Mouse (Mus musculus): ENCODE data around the gene Col23a1.
"Not testable (repeated sequence)": the region's sequence is repeated elsewhere in the genome, so short reads cannot be mapped to it uniquely, and the experiment has no call there.

Gene Col23a1

DNA sequence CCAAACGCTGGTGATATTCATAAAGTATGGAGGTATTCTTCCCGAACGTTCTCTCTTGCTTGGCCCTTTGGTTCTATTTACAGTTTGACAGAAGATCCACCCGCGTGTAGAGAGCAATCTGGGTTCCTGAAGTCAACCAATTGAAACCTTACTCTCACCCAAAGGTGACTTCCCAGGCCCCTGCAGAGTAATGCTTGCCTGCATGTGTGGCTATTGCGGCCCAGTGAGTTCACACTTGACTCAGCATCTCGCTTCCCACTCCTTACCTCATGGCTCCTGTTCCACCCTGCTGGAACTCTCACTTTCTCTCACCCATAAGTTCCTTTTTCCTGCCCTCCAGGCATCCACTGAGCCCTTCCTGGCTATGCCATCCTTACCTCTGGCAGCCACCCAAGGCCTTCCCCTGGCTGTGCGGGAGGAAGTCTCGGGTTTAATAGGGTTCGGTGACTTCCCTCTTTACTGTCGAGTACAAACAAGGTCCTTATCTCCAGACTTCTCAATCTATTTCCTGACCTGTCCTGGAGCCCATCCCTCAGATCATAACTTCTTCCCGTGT, 38.7 kb downstream of the Col23a1 start:
- peak; percentile 25 for DNase-seq (ENCODE audit: low read depth, low spot score)

- no peak for DNase-seq (ENCODE audit: low read depth, low spot score)
Observed at GRCm38 (mm10) chr11:51329837-51330714, 40.4 kb downstream of the Col23a1 start.

DNA sequence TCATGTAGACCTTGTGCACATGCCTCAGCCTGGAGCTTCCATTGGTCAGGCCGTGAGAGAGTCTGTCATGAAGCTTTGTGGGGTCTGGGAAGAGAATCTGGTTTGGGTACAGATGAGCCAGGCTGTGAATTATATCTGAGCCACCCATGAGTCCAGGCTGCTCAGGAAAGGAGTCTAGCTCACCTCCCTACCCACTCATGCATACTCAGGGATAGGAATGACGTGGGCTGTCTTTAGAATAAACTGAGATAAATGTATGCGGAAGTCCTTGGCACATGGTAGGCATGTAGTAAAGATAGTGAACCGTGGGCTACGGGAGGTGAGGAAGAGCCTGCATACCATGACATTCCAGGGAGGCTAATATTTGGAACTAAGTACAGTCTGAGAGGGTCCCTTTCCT, 44.3 kb downstream of the Col23a1 start:
- DNase-seq (ENCODE audit: low read depth, low spot score): peak; percentile 35

- peak; percentile 64 for DNase-seq (ENCODE audit: low read depth, low spot score)
Observed at GRCm38 (mm10) chr11:51337585-51337984, 47.9 kb downstream of the Col23a1 start.

DNA sequence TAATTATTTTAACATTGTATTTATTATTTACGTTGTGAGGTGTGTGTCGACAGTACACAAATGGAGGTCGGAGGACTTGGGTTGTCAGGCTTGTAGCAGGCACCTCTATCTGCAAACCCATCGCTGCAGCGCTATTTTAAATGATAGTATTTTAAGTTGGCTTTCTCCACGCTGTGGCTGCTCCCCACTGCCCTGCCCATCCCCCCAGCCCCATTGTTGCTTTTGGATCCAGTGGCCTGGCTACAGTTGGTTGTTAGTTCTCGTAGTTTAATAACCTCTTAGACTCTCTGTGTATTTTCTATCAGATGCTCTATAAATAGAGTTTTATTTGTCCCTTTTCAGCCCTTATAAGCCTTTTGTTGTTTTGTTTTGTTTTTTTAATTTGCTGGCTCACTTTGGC, 48.7 kb downstream of the Col23a1 start:
- DNase-seq (ENCODE audit: low read depth, low spot score): no peak

- DNase-seq (ENCODE audit: low read depth, low spot score): no peak
Observed at GRCm38 (mm10) chr11:51341091-51341490, 51.4 kb downstream of the Col23a1 start.

DNA sequence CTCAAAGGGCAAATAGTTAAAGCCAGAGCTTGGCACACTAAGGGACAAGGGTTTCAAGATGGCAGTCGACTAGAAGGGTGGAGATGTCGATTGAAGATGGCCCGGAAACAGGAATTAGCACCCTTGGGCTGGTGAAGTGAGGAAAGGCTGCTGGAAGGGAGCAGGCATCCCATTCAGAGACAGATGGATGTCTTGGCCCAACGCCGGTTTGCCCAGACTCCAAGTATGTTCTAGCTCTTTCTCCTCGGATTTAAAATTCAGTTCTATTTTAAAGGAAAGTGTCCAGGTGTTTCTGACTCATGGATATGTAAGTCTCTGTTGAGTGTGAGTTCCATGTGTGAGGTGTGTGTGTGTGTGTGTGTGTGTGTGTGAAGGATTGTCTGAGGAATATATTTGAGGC, 53.1 kb downstream of the Col23a1 start:
- DNase-seq (ENCODE audit: low read depth, low spot score): peak; percentile 88

GRCm38 (mm10) chr11:51343312-51343711, 53.6 kb downstream of the Col23a1 start:
- no peak for DNase-seq (ENCODE audit: low read depth, low spot score)

GRCm38 (mm10) chr11:51343728-51344289, 54.1 kb downstream of the Col23a1 start:
- no peak for DNase-seq (ENCODE audit: low read depth, low spot score)

- DNase-seq (ENCODE audit: low read depth, low spot score): peak; percentile 53
Observed at GRCm38 (mm10) chr11:51345481-51346465, 56.1 kb downstream of the Col23a1 start.

DNA sequence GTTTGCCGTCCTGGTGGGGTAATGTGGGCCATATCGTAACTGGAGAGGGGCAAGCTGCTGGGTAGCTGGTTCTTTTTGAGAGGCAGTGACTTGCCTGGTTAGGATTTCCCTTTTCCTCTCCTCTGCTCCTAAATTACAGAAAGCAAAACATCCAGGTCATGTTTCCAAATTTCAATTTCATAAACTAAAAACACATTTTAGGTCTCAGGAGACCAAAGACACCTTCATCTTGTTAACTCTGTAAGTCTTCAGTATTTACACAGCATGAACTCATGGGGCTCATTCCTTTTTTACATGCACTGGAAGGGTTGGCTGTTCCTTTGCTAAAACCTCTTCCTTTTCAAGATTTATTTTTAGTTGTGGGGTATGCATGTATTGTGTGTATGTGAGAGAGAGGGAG, 58.0 kb downstream of the Col23a1 start:
- DNase-seq (ENCODE audit: low read depth, low spot score): no peak

DNA sequence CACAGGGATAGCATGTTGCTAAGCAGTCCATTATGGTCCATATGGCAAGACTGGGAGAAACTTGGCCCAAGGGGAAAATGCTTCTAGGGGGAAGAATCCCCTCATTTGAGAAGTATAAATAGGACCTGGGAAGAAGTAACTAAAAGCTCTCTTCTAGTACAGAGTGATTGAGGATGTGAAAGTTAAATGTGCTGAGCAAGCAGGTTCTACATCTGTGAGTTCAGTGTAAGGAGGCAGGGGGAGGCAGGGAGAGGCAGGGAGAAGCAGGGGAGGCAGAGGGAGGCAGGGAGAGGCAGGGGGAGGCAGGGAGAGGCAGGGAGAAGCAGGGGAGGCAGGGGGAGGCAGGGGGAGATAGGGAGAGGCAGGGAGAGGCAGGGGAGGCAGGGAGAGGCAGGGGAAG, 59.9 kb downstream of the Col23a1 start:
- no peak for DNase-seq (ENCODE audit: low read depth, low spot score)

DNA sequence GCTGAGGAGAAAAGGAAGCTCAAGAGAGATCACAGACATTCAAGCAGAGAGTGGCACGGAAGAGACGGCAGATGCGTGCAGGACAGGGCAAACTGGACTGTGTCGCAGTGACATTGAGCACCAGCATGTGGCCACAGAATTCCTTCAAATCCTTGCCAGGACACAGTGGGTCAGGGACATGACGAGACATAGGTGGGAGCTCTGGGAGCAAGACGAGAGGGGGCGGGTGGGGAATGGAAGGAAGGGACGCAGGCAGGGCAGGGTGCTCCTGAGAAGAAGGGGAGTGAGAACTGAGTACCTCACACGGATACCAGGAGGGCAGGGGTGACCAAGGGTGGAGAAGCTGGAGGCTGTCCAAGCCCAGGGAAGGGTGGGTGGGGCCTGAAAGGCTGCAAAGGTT, 61.4 kb downstream of the Col23a1 start:
- no peak for DNase-seq (ENCODE audit: low read depth, low spot score)

DNA sequence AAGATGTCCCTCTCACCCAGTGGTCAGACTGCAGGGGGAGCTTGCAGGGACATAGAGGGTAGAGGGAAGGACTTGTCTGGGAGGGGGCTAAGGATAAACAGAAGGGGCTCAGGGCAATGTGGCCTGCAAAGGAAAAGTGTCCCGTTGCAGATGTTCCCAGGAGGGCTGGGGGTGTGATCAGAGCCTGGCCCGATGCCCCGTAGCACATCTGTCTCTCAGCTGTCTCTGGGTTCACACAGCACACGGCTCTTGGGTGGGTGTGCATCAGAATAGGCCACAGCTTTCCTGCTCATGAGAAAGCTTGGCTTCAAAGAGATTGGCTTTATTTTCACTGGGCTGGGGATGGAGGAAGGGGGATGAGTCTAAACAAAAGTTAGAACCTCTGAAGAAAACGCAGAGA, 62.1 kb downstream of the Col23a1 start:
- no peak for DNase-seq (ENCODE audit: low read depth, low spot score)

DNA sequence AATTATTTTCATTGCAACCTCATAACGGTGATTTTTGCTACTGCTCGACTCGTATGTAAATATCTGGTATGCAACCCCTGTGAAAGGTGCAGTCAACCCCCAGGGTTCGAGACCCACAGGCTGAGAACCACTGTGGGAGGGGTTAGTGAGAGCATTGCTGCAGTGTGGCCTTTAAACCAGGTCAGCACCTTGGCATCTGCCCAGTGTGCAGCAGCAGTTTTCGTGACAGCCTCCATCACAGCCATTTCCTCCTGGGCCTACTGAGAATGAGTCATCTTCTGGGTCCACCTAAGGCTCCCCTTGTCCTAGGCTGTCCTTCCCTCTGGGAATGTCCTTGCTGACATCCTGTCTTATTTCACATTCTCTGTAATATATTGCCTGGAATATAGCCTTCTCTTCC, 64.0 kb downstream of the Col23a1 start:
- DNase-seq (ENCODE audit: low read depth, low spot score): no peak

- not testable (repeated sequence) for DNase-seq (ENCODE audit: low read depth, low spot score)
Observed at GRCm38 (mm10) chr11:51358981-51359380, 69.3 kb downstream of the Col23a1 start.

DNA sequence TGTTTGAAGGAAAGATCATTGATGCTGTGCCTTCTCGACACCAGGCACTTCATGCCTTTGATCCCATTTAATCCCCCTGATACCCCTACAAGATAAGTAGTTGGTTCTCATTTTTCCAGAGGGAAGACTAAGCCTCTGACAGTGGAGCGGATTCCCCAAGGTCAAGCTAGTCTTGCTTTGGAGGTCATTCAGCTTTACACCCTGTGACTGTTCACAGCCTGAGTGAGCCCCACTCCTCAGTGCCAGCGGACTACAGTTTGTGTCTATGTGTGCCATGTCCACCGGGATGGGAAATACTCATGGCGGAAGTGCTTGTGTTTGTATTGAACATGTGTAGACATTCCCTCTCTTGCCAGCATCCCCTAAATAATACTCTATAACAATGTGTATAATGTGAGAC, 74.6 kb downstream of the Col23a1 start:
- DNase-seq (ENCODE audit: low read depth, low spot score): no peak

DNA sequence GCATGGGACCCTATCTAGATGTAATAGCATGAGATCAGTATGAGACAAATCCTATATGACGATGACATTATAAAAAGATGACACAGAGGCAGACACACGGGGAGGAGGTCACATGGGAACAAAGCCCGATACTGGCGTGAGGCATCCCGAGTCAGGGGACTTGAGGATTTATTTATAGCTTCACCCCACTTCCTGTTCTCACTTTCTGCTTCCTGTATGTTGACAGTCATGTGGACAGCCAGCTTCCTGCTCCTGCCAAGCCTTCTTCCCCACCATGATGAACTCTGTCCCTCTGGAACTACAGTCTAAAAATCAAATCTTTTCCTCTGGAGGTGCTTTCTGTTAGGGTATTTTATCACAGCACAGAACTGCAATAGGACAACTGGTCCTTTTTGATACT, 77.6 kb downstream of the Col23a1 start:
- no peak for DNase-seq (ENCODE audit: low read depth, low spot score)

DNA sequence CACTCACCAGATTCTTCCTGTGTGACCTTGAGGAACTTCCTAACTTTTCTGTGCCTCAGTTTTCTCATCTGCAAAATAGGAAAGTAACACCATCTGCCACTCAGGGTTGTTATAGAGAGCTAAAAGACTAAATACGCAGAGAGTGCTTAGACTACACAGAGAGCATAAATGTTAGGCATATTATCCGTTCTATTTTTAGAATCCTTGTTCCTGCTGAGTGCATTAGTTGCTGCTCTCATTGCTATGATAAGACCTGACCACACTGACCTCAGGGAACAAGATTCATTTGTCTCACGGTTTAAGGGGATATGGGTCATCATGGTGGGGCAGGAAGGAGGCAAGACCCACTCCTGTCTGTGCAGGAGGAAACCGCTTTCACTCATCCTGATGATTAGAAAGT, 80.6 kb downstream of the Col23a1 start:
- DNase-seq (ENCODE audit: low read depth, low spot score): no peak

- no peak for DNase-seq (ENCODE audit: low read depth, low spot score)
Observed at GRCm38 (mm10) chr11:51371321-51371720, 81.6 kb downstream of the Col23a1 start.

- DNase-seq (ENCODE audit: low read depth, low spot score): no peak
Observed at GRCm38 (mm10) chr11:51371926-51372325, 82.2 kb downstream of the Col23a1 start.

- no peak for DNase-seq (ENCODE audit: low read depth, low spot score)
Observed at GRCm38 (mm10) chr11:51377199-51377598, 87.5 kb downstream of the Col23a1 start.

All from brain, adult 2 months (tissue).